Mouse (Mus musculus): ENCODE results near the gene March8. TPM values are rescaled to one million over a fixed set of nuclear protein-coding genes. Genes with fewer than 3 reads are reported as not detected.

The March8 gene
- polyA plus RNA-seq, 1 experiment from 2014 or later: 91.7 TPM

GRCm38 (mm10) chr6:116440849-116441248, 103.0 kb downstream of the March8 start:
- H3K27me3 ChIP-seq (ENCODE audit: control insufficient read depth, insufficient read depth, low read depth, low read length): no peaks in the 10 kb centered on the region
- no peak overlapping the region for H3K4me2 ChIP-seq (ENCODE audit: low read depth, low read length)
- no peaks in the 10 kb centered on the region for H3K4me1 ChIP-seq (ENCODE audit: control insufficient read depth, low read depth, low read length)
- no peaks in the 10 kb centered on the region for H3K36me3 ChIP-seq (ENCODE audit: control insufficient read depth, insufficient read depth)
- no peak overlapping the region for H3K4me3 ChIP-seq (ENCODE audit: low read depth, low read length)
- no peaks in the 10 kb centered on the region for H3K9me3 ChIP-seq (replicated peaks; ENCODE audit: control insufficient read depth, low read length)
- no peak overlapping the region for H3K9ac ChIP-seq (ENCODE audit: low read depth, low read length)
- no peak overlapping the region for H3K27ac ChIP-seq (ENCODE audit: low read length)
- no peak for ATAC-seq (ENCODE audit: low read depth)
- 34% methylated on average over 4 of the region's 4 CpGs for whole genome bisulfite sequencing (ENCODE audit: insufficient replicate concordance)

GRCm38 (mm10) chr6:116455781-116456180, 118.0 kb downstream of the March8 start:
- 28% methylated on average over 4 of the region's 4 CpGs for WGBS (ENCODE audit: insufficient replicate concordance)
- ATAC-seq (ENCODE audit: low read depth): no peak
- Histone ChIP-seq H3K9me3 (replicated peaks; ENCODE audit: control insufficient read depth, low read length) (no peaks in the 10 kb centered on the region), H3K9ac (ENCODE audit: low read depth, low read length) (no peak overlapping the region), H3K27ac (ENCODE audit: low read length) (no peak overlapping the region), H3K4me3 (ENCODE audit: low read depth, low read length) (no peak overlapping the region), H3K36me3 (ENCODE audit: control insufficient read depth, insufficient read depth) (no peaks in the 10 kb centered on the region), H3K4me1 (ENCODE audit: control insufficient read depth, low read depth, low read length) (no peaks in the 10 kb centered on the region; the same call in none of the 2 replicates), H3K4me2 (ENCODE audit: low read depth, low read length) (no peak overlapping the region), H3K27me3 (ENCODE audit: control insufficient read depth, insufficient read depth, low read depth, low read length) (peaks cover 9% of the 10 kb centered on the region)

GRCm38 (mm10) chr6:116456482-116456881, 118.7 kb downstream of the March8 start:
- peaks cover 16% of the 10 kb centered on the region for H3K27me3 ChIP-seq (ENCODE audit: control insufficient read depth, insufficient read depth, low read depth, low read length)
- H3K9me3 ChIP-seq (replicated peaks; ENCODE audit: control insufficient read depth, low read length): no peaks in the 10 kb centered on the region
- no peak overlapping the region for H3K4me3 ChIP-seq (ENCODE audit: low read depth, low read length)
- H3K4me2 ChIP-seq (ENCODE audit: low read depth, low read length): no peak overlapping the region
- no peak overlapping the region for H3K9ac ChIP-seq (ENCODE audit: low read depth, low read length)
- ATAC-seq (ENCODE audit: low read depth): no peak
- no peak overlapping the region; the same call in 1 of the 2 replicates for H3K27ac ChIP-seq (ENCODE audit: low read length)
- H3K4me1 ChIP-seq (ENCODE audit: control insufficient read depth, low read depth, low read length): no peaks in the 10 kb centered on the region; the same call in none of the 2 replicates
- whole genome bisulfite sequencing (ENCODE audit: insufficient replicate concordance): 0% methylated on average over 1 of the region's 1 CpGs
- H3K36me3 ChIP-seq (ENCODE audit: control insufficient read depth, insufficient read depth): no peaks in the 10 kb centered on the region

GRCm38 (mm10) chr6:116458728-116459127, 120.9 kb downstream of the March8 start:
- H3K9ac ChIP-seq (ENCODE audit: low read depth, low read length): no peak overlapping the region
- H3K4me2 ChIP-seq (ENCODE audit: low read depth, low read length): no peak overlapping the region
- peaks cover 18% of the 10 kb centered on the region for H3K27me3 ChIP-seq (ENCODE audit: control insufficient read depth, insufficient read depth, low read depth, low read length)
- 18% methylated on average over 4 of the region's 4 CpGs for WGBS (ENCODE audit: insufficient replicate concordance)
- H3K9me3 ChIP-seq (replicated peaks; ENCODE audit: control insufficient read depth, low read length): no peaks in the 10 kb centered on the region
- no peak for ATAC-seq (ENCODE audit: low read depth)
- H3K36me3 ChIP-seq (ENCODE audit: control insufficient read depth, insufficient read depth): no peaks in the 10 kb centered on the region
- H3K27ac ChIP-seq (ENCODE audit: low read length): no peak overlapping the region; the same call in 1 of the 2 replicates
- H3K4me1 ChIP-seq (ENCODE audit: control insufficient read depth, low read depth, low read length): no peaks in the 10 kb centered on the region; the same call in none of the 2 replicates
- H3K4me3 ChIP-seq (ENCODE audit: low read depth, low read length): no peak overlapping the region

Other genes with a start within 250 kb of the March8 start
- gene Tmcc1, start 144.5 kb upstream of the March8 start, polyA plus RNA-seq (2015; fragmentation: Nextera tagmentation; extraction: Ambion mirVana): 3.3 and 3.6 TPM in 2 replicates
- 12.9 and 13.2 TPM in 2 replicates for gene Washc2, start 130.0 kb upstream of the March8 start, polyA plus RNA-seq (2015; fragmentation: Nextera tagmentation; extraction: Ambion mirVana)
- gene Zfand4, start 73.8 kb upstream of the March8 start, polyA plus RNA-seq (2015; fragmentation: Nextera tagmentation; extraction: Ambion mirVana): 4.9 and 5.4 TPM in 2 replicates
- gene Alox5, start 123.2 kb downstream of the March8 start, polyA plus RNA-seq (2015; fragmentation: Nextera tagmentation; extraction: Ambion mirVana): 4.5 and 6.5 TPM in 2 replicates
- gene Olfr211, start 151.1 kb downstream of the March8 start, polyA plus RNA-seq (2015; fragmentation: Nextera tagmentation; extraction: Ambion mirVana): not detected in 2 replicates
- not detected in 2 replicates for gene Olfr212, start 168.5 kb downstream of the March8 start, polyA plus RNA-seq (2015; fragmentation: Nextera tagmentation; extraction: Ambion mirVana)
- gene Olfr213, start 200.4 kb downstream of the March8 start, polyA plus RNA-seq (2015; fragmentation: Nextera tagmentation; extraction: Ambion mirVana): not detected in 2 replicates
- 0.19 and 0.20 TPM in 2 replicates for gene Gm5580, start 213.1 kb downstream of the March8 start, polyA plus RNA-seq (2015; fragmentation: Nextera tagmentation; extraction: Ambion mirVana)
- gene Olfr214, start 216.2 kb downstream of the March8 start, polyA plus RNA-seq (2015; fragmentation: Nextera tagmentation; extraction: Ambion mirVana): not detected in 2 replicates
- not detected in 2 replicates for gene Olfr215, start 246.2 kb downstream of the March8 start, polyA plus RNA-seq (2015; fragmentation: Nextera tagmentation; extraction: Ambion mirVana)

Data from liver, embryonic 16.5 days (tissue).